Mouse (Mus musculus) midbrain, postnatal 0 days (tissue): ENCODE results near the gene Dtx4. TPM values are rescaled to one million over a fixed set of nuclear protein-coding genes. Genes with fewer than 3 reads are reported as not detected.

Source experiments
- ATAC-seq: fragments of 200-750 bp; cut with Nextera tagmentation; 2 replicates; pipeline ENCODE4 v1.8.0; 2017; ENCODE audit warnings: moderate number of reproducible peaks, mild to moderate bottlenecking, moderate TSS enrichment, moderate library complexity; ENCODE audit not compliant: low FRiP score
- DNase-seq: peaks from one replicate; pipeline ENCODE4 v3.0.0-alpha.2; 2015; ENCODE audit warnings: low spot score
- H3K27ac ChIP-seq: fragments of 300-500 bp; sonication (generic); 2 replicates; pipeline ENCODE4 v1.5.1; 2014; ENCODE audit warnings: low read depth, mild to moderate bottlenecking, low read length, mixed read lengths
- H3K27me3 ChIP-seq: fragments of 300-500 bp; sonication (generic); 2 replicates; pipeline ENCODE4 v1.6.1; 2014; ENCODE audit warnings: low read length, control low read depth, mixed read lengths; ENCODE audit not compliant: insufficient read depth
- H3K36me3 ChIP-seq: fragments of 300-500 bp; sonication (generic); 2 replicates; pipeline ENCODE4 v1.6.1; 2014; ENCODE audit warnings: low read length, control low read depth, mixed read lengths; ENCODE audit not compliant: insufficient read depth
- H3K4me1 ChIP-seq: fragments of 300-500 bp; sonication (generic); 2 replicates; pipeline ENCODE4 v1.6.1; 2014; ENCODE audit warnings: mild to moderate bottlenecking, control low read depth, antibody characterized with exemption, low read length, mixed read lengths; ENCODE audit not compliant: insufficient read depth
- H3K4me2 ChIP-seq: fragments of 300-500 bp; sonication (generic); 2 replicates; pipeline ENCODE4 v1.6.1; 2014; ENCODE audit warnings: low read depth, mild to moderate bottlenecking, low read length, mixed read lengths; ENCODE audit not compliant: poor library complexity, severe bottlenecking
- H3K4me3 ChIP-seq: fragments of 300-500 bp; sonication (generic); 2 replicates; pipeline ENCODE4 v1.5.1; 2014; ENCODE audit warnings: low read depth, mild to moderate bottlenecking, low read length, moderate library complexity
- H3K9ac ChIP-seq: fragments of 300-500 bp; sonication (generic); replicated peaks from 2 replicates; pipeline ENCODE4 v1.6.1; 2014; ENCODE audit warnings: mild to moderate bottlenecking, low read length, moderate library complexity, mixed read lengths; ENCODE audit not compliant: poor library complexity, severe bottlenecking
- H3K9me3 ChIP-seq: fragments of 300-500 bp; sonication (generic); 2 replicates; pipeline ENCODE4 v1.6.1; 2016; ENCODE audit warnings: low read length, control low read depth
- CTCF ChIP-seq: IDR thresholded peaks from 2 replicates; pipeline ENCODE4 v1.5.1; 2016; ENCODE audit warnings: antibody characterized with exemption, mild to moderate bottlenecking
- WGBS: fragments of 180-500 bp; shearing (Covaris S2); extraction: QIAGEN DNeasy Blood & Tissue Kit; methylation state at CpG from one replicate; pipeline ENCODE4 v1.1.7; 2014; 5-methylcytosine and 5-hydroxymethylcytosine counted together
- polyA plus RNA-seq: library from polyadenylated mRNA; unstranded; fragments of >200 nt; fragmentation: Nextera tagmentation; extraction: Ambion mirVana; gene quantifications from 2 replicates; pipeline ENCODE4 v1.2.1, GENCODE M21; 2015
- total RNA-seq: library from RNA; depleted of rRNA; stranded (reverse); fragments of >200 nt; gene quantifications from 2 replicates; pipeline ENCODE4 v1.2.3, GENCODE M21; 2014

Dtx4 gene
- total and polyA plus RNA-seq, 2 experiments from 2014 or later = 26.3 to 57.5 TPM

DNA sequence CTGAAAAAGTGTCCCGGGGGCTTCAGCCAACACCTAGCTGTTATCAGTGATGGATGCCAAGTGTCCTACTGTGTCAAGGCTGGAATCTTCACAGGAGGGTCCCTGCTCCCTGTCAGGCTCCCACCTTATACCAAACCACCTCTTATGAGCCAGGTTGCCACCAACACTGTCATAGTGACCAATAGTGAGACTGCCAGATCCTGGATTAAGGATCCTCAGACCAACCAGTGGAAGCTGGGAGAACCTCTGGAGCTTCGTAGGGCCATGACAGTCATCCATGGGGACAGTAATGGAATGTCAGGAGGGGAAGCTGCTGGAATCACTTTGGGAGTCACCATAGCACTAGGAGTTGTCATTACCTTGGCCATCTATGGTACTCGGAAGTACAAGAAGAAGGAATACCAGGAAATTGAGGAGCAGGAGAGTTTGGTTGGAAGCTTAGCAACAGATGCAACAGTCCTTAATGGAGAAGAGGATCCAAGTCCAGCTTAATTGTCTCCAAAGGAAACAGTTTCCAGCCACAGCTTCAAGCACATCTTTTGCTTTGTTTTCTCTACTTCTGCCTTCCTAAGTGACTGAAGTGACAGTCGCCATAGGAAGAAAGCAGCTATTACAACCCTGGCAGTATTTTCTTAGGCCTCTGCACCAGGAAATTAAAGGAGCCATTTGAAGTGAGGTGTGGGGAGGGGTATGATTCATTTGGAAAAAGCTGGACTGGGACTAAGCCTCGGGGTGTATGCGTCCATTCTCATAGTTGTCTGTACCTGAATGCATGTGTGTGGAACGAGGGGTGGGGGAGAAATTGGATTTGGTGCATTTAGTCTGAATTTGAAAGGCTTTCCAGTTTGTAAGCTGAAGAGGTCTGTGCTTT is 38.2 kb downstream of the Dtx4 start:
- H3K27me3 ChIP-seq = no peaks in the 10 kb centered on the region
- no peaks in the 10 kb centered on the region for H3K9me3 ChIP-seq
- no peak for ATAC-seq
- 0 out of 2 replicates have a peak, but pooled peaks cover 2% of the 10 kb centered on the region for H3K36me3 ChIP-seq
- 57% methylated on average over 7 of the region's 7 CpGs for WGBS
- H3K4me3 ChIP-seq = no peak overlapping the region
- no peak overlapping the region for H3K27ac ChIP-seq
- no peak for TF ChIP-seq CTCF
- H3K4me2 ChIP-seq = no peak overlapping the region
- no peak for DNase-seq
- H3K9ac ChIP-seq = no peak overlapping the region
- no peaks in the 10 kb centered on the region for H3K4me1 ChIP-seq

- Histone ChIP-seq H3K27ac (no peak within 1 kb of the TSS), H3K9ac (no peak within 1 kb of the TSS), H3K4me2 (no peak within 1 kb of the TSS), H3K4me3 (no peak within 1 kb of the TSS), H3K4me1 (no peaks in the 10 kb centered on the region), H3K36me3 (no peaks in the 10 kb centered on the region), H3K27me3 (no peaks in the 10 kb centered on the region), H3K9me3 (no peaks in the 10 kb centered on the region)
- 87% methylated on average over 11 of the region's 11 CpGs for WGBS
- DNase-seq (no peak), ATAC-seq (no peak)
- TF ChIP-seq CTCF = no peak
Measured at GRCm38 (mm10) chr19:12460282-12461249, 40.7 kb downstream of the Dtx4 start, which contains the start of gene Mpeg1. Mpeg1 (plus strand) TSS chr19:12460779.

DNA sequence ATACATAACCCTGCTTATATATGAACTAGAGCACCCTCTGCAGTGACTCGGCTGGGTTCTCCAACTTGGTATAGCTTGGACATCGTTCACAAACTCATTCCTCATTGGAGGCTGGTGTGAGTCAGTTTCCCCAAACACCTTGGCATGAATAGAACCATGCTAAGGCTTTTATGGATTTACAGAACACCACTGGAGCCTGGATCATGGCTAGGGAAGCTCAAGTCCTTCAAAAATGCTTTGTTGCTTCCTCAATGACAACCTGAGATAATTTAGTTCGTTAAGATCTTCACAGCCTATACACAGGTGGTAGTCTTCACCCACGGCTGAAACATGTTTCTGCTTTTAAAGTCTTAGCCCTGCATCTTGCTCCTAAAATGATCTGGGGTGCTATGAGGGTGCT is 41.7 kb downstream of the Dtx4 start:
- no peak for TF ChIP-seq CTCF
- H3K9me3 ChIP-seq = no peaks in the 10 kb centered on the region
- H3K27ac ChIP-seq = no peak overlapping the region
- H3K4me1 ChIP-seq = no peaks in the 10 kb centered on the region
- no peak overlapping the region for H3K4me3 ChIP-seq
- no peak overlapping the region for H3K4me2 ChIP-seq
- no peaks in the 10 kb centered on the region for H3K27me3 ChIP-seq
- no peak overlapping the region for H3K9ac ChIP-seq
- H3K36me3 ChIP-seq = no peaks in the 10 kb centered on the region
- no peak for ATAC-seq
- WGBS = 87% methylated on average over 4 of the region's 4 CpGs
- DNase-seq = no peak

DNA sequence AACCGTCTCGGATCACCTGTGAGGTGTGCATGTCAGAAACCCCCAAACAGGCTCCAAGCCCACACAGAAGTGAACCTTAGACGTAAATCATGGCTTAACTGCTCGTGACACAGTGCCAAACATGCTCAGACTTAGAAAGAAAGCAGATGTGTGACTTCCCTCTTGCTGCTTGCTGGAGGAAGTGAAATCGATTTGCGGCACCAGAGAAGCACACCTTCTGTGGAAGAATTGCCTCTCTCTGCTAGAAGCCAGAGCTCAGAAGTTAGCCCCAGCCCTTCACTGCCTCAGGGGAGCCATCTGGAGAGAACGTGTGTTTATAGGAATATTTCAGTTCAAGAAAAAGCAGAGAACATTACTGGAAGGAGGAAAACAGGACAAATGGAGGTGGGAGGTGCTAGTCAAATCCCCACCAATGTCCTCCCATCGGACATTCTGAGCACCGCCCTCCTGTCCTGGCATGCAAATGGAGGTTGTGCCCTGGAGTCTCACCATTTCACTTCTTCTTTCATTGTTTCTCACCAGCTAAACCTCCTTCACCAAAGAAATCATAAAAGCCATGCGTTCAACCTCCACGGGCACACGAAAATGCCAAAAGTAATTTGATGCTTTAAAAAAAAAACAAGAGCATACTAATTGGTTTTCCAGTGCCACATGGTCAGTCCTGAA is 43.7 kb downstream of the Dtx4 start:
- no peak for TF ChIP-seq CTCF
- 82% methylated on average over 12 of the region's 12 CpGs for WGBS
- DNase-seq = no peak

DNA sequence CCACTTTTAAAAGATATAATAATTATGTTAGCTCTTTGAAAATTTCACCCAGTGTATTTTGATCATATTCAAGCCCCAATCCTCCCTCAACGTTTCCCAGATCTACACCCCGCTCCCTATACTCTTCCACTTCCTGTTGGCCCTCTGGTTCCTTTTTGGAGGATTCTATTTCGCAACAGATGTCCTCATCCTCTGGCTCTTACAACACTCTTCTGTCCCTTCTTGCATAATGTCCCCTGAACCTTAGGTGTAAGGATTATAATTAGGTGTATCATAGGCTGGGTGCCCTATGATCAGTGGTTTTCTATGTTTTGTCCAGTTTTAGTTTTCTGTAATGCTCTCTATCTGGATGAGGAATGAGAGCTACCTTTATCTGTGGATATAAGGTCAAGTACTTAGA is 56.2 kb downstream of the Dtx4 start:
- no peaks in the 10 kb centered on the region for H3K9me3 ChIP-seq
- H3K4me3 ChIP-seq = no peak overlapping the region
- no peaks in the 10 kb centered on the region for H3K27me3 ChIP-seq
- no peaks in the 10 kb centered on the region for H3K36me3 ChIP-seq
- H3K9ac ChIP-seq = no peak overlapping the region
- no peak overlapping the region for H3K27ac ChIP-seq
- no peak for TF ChIP-seq CTCF
- DNase-seq = no peak
- no peaks in the 10 kb centered on the region for H3K4me1 ChIP-seq
- ATAC-seq = no peak
- WGBS = 84% methylated on average over 3 of the region's 3 CpGs
- no peak overlapping the region for H3K4me2 ChIP-seq

More for the DNA sequence above, 43.7 kb downstream of the Dtx4 start:
- H3K4me2 ChIP-seq = no peak overlapping the region
- no peak overlapping the region for H3K9ac ChIP-seq
- H3K9me3 ChIP-seq = no peaks in the 10 kb centered on the region
- no peak overlapping the region for H3K27ac ChIP-seq
- H3K4me3 ChIP-seq = no peak overlapping the region
- ATAC-seq = no peak
- H3K4me1 ChIP-seq = no peaks in the 10 kb centered on the region
- H3K27me3 ChIP-seq = no peaks in the 10 kb centered on the region
- no peaks in the 10 kb centered on the region for H3K36me3 ChIP-seq
